Mouse (Mus musculus) CD4-positive, CD25-positive, alpha-beta regulatory T cell, adult 2 months (primary cell): ENCODE measurements at regions not wholly inside any gene's neighbourhood (a gene's known extent, or its start where the extent isn't known, plus 50 kb on each side); places are given as distances from the start of the nearest gene placed in this dataset.

Source experiments
- DNase-seq: peaks from one replicate; pipeline ENCODE4 v3.0.0-alpha.2; 2012; ENCODE audit warnings: low read depth, low spot score

DNA sequence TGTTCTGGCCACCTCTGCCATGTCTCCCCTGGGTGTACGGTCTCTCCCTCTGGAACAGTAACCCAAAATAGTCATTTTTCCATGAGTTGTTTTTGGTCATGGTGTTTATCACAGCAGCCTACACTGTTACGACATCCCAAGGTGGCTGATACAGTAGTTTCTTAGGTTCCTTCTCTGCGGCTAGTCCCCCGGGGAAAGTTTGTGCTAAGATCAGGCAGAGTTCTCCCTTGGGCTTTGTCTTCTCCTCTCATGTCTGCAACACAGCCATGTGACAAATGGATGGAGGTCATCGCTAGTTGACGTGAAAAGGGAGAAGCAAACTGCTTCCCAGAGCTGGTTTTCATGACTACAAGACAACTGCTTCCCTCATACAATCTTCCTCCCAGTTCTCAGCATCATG is 56.9 kb upstream of the Serp2 start:
- no peak for DNase-seq

DNA sequence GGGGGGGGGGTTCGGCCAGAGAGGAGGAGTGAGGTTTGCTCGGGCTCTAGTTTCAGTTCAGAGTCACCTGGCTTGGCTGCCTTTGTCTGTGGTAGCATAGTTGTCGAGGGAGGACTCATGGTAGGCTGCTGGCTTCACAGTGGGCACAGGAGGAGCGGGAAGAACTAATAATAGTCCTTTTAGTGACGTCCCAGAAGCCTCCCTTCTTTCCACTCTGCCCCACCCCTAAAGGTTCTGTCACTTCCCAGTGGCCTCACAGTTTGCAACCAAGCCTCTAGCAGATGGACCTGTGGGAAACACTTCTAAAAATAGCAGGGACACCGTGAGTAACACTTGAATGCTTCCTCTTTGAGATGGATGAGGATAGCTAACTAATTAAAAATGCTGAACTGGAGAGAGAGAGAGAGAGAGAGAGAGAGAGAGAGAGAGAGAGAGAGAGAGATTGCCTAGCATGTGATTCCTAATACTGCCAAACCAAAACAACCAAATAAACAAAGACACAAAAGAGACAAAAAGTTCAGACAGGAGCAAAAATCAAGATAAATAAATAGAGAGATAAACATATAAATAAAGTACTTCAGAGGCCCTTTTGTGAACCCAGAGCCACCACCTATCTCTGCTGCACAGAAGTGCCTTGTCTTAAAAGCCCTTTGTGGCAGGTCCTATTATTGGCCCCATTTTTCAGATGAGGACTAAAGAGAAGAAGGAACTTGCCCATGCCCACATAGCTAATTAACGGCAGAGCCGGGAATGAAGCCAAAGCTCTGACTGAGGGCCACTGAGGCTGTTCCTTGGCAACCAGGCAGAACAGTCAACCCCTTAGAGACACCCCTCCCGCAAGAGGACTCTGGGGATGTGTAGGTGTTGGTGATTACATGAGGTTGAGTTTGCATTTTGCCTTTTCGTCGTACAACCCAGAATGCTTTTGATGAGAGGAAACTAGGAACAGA is 54.0 kb upstream of the Serp2 start:
- DNase-seq, result no peak
